Mouse (Mus musculus) myocyte (in vitro differentiated cells): ENCODE results near the gene Comp.

Experiments used
- CEBPB ChIP-seq: IDR thresholded peaks from 2 replicates; pipeline ENCODE4 v1.6.1; 2011; ENCODE audit warnings: mild to moderate bottlenecking, moderate library complexity; ENCODE audit not compliant: poor library complexity, insufficient read depth, severe bottlenecking
- E2F4 ChIP-seq: IDR thresholded peaks from one replicate; pipeline ENCODE4 v1.6.1; 2011; ENCODE audit warnings: mild to moderate bottlenecking, control low read depth, moderate library complexity; ENCODE audit not compliant: insufficient read depth
- MAX ChIP-seq: IDR thresholded peaks from one replicate; pipeline ENCODE4 v1.6.1; 2011; ENCODE audit warnings: low read depth, mild to moderate bottlenecking, control low read depth
- MYOD1 ChIP-seq, 3 experiments: IDR thresholded peaks; one replicate each; pipeline ENCODE4 v1.6.1; 2011; ENCODE audit warnings: control low read depth in 2 of 3, low read depth in 2 of 3, mild to moderate bottlenecking in 2 of 3, moderate library complexity in 1 of 3; ENCODE audit not compliant: insufficient read length in 2 of 3, control insufficient read depth in 1 of 3
- MYOG ChIP-seq, 3 experiments: IDR thresholded peaks; one replicate each; pipeline ENCODE4 v1.6.1; 2011; ENCODE audit warnings: control low read depth in 2 of 3, low read depth in 2 of 3, mild to moderate bottlenecking in 2 of 3; ENCODE audit not compliant: insufficient read length in 2 of 3, control insufficient read depth in 1 of 3, insufficient read depth in 1 of 3
- POLR2A ChIP-seq: IDR thresholded peaks from one replicate; pipeline ENCODE4 v1.6.1; 2011; ENCODE audit warnings: low read depth, mild to moderate bottlenecking, control low read depth, moderate library complexity; ENCODE audit not compliant: insufficient read length
- POLR2AphosphoS2 ChIP-seq: IDR thresholded peaks from one replicate; pipeline ENCODE4 v1.6.1; 2011; ENCODE audit warnings: low read depth, control low read depth; ENCODE audit not compliant: insufficient read length
- REST ChIP-seq: IDR thresholded peaks from one replicate; pipeline ENCODE4 v1.6.1; 2011; ENCODE audit warnings: mild to moderate bottlenecking, control low read depth, moderate library complexity; ENCODE audit not compliant: insufficient read depth, insufficient read length
- SRF ChIP-seq: IDR thresholded peaks from one replicate; pipeline ENCODE4 v1.6.1; 2011; ENCODE audit warnings: low read depth; ENCODE audit not compliant: control insufficient read depth, insufficient read length
- TCF12 ChIP-seq: IDR thresholded peaks from one replicate; pipeline ENCODE4 v1.6.1; 2011; ENCODE audit warnings: mild to moderate bottlenecking, control low read depth; ENCODE audit not compliant: poor library complexity, insufficient read depth, severe bottlenecking
- TCF3 ChIP-seq: IDR thresholded peaks from one replicate; pipeline ENCODE4 v1.6.1; 2011; ENCODE audit warnings: low read depth, control low read depth; ENCODE audit not compliant: insufficient read length
- USF1 ChIP-seq: IDR thresholded peaks from one replicate; pipeline ENCODE4 v1.6.1; 2011; ENCODE audit warnings: low read depth, mild to moderate bottlenecking, control low read depth, moderate library complexity

DNA sequence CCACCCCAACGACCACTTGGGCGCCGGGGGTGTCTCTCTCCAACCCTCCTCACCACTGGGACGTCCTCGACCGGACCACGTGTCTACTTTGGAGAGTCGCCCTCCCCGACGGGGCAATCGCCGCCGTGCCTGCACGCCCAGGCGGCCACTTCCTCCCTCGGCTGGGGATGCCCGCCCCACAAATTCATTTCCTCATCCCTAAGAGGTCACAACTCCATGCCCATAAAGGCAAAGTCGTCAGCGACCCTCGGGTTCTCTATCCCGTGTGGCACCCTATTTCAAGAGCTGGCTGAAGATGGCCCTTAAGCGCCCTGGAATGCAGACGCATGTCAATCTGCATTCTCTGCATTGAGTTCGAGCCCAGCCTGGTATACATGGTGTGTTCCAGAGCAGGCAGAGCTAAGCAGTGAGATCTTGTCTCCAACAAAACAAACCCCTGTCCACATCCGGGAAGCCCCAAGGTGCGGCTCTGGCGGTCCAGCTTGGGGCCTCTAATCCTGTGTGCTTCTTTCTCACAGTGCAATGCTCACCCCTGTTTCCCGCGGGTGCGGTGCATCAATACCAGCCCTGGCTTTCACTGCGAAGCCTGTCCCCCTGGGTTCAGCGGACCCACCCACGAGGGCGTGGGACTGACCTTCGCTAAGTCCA lies 2.0 kb downstream of the Comp start:
- TF ChIP-seq MYOG (IDR thresholded peaks at IDR 0.05; ENCODE audit: control insufficient read depth in 1 of 3, insufficient read depth in 1 of 3, insufficient read length in 2 of 3, low read depth in 2 of 3) (no peak), E2F4 (no peak), POLR2A (no peak), USF1 (no peak), POLR2AphosphoS2 (no peak), MAX (no peak), MYOD1 (IDR thresholded peaks at IDR 0.05; ENCODE audit: control insufficient read depth in 1 of 3, insufficient read length in 2 of 3, low read depth in 2 of 3) (no peak), REST (no peak), CEBPB (no peak), TCF3 (no peak), SRF (no peak), TCF12 (no peak)
